Mouse (Mus musculus) adrenal gland, postnatal 14 days (tissue): ENCODE measurements around the gene Acsl1. TPM values are rescaled to one million over a fixed set of nuclear protein-coding genes. Genes with fewer than 3 reads are reported as not detected.
A peak's percentile ranks its signal among the peaks of the same experiment; 100 is the strongest.

Experiments
- DNase-seq: peaks from one replicate; pipeline ENCODE4 v3.0.0; 2021; ENCODE audit warnings: mixed read lengths
- total RNA-seq: library from RNA; stranded (reverse); gene quantifications from 2 replicates; pipeline ENCODE4 v1.2.3, GENCODE M21; 2021

Gene Acsl1
- total RNA-seq, 1 experiment from 2014 or later, result 851 TPM

- no peak for DNase-seq
These were observed 32.3 kb downstream of the Acsl1 start for GRCm38 (mm10) chr8:46503072-46503695.

DNA sequence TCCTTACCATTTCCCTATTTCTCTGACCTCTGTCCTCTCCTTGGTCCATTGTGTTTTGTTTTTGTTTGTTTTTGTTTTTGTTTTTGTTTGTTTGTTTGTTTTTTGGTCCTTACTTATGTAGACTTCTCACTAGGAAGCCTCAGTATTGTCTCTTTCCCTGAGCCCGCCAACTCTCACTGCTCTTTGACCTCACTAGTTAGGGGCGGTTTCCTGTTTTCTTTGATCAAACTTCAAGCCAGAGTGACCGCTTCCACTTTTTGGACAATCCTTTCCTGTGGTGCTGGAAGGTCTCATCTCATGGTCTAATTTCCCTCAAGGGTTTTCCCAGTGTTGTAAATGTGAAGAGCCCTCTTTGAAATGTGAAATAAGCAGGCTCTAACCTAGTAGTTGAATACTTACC lies 33.4 kb downstream of the Acsl1 start:
- no peak for DNase-seq

GRCm38 (mm10) chr8:46508488-46509395 lies 37.9 kb downstream of the Acsl1 start:
- DNase-seq, result peak; percentile 14

- no peak for DNase-seq
These were observed 38.6 kb downstream of the Acsl1 start for GRCm38 (mm10) chr8:46509474-46509873.

GRCm38 (mm10) chr8:46511336-46511735 lies 40.5 kb downstream of the Acsl1 start:
- DNase-seq, result no peak

GRCm38 (mm10) chr8:46512538-46512937 lies 41.7 kb downstream of the Acsl1 start:
- no peak for DNase-seq

DNA sequence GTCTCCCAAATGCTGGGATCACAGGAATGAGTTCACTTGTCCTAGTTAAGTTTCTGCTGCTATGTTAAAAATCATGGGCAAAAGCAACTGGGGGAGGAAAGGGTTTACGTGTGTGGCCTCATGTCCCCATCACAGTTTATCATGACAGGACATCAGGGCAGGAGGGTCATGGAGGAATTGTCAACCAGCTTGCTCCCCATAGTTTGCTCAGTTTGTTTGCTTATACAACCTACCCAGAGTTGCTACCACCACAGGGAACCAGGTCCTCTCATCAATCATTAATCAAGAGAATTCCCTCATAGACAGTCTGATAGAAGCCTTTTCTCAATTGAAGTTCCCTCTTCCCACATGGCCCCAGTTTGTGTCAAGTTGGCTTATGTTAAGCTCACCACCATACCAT lies 43.2 kb downstream of the Acsl1 start:
- DNase-seq, result no peak

DNA sequence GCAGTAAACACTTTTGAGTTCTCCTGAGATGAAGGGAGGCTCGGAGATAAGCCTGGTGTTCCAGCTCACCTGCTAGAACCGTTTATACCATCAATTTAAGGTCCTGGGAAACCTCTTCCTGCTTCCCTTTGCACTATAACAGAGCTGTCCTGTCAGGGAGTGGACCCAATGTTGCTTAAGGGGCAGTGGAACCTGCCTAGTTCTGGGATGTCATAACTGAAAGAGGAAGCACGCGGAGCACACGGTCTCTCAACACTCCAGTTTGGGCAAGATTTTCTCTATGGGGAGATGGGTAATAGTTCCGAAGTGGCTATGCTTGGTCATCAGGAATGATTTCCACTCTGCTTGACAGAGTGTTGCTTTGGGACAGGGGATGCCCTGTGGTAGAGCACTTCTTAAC lies 49.8 kb downstream of the Acsl1 start:
- DNase-seq, result no peak

DNA sequence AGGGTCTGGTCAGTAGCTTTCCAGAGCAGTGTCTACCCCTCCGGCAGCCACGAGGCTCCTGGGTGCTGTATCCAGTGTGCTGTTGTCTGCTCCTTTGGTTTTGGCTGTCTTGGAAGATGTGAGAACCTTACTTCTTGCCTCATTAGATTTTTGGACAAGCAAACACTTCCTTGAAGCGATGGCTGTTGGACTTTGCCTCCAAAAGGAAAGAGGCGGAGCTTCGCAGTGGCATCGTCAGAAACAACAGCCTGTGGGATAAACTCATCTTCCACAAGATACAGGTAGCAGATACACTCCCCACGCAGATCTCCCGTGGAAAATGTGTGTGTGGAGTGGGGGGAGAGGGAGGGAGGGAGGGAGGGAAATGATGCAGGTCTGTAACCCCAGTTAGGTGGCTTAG lies 55.3 kb downstream of the Acsl1 start:
- DNase-seq, result no peak

DNA sequence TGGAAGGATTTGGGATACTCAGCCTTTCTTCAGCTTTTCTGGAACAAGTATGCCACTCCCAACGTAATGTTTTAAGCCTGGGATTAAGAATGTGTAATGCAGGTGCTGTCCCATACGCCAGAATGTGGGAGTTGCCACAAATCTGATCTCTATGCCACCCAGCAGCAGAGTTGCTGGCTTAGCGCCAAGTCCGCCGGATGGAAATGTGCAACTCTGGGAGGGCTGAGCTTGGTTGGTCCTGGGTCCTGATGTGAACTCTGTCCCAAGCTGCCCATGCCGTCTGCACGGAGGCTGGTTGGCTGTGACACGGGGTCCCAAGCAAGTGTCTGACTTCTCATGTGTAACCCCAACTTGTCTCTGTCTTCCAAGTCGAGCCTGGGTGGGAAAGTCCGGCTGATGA lies 56.0 kb downstream of the Acsl1 start:
- DNase-seq, result no peak

GRCm38 (mm10) chr8:46529508-46529907 lies 58.7 kb downstream of the Acsl1 start:
- no peak for DNase-seq

DNA sequence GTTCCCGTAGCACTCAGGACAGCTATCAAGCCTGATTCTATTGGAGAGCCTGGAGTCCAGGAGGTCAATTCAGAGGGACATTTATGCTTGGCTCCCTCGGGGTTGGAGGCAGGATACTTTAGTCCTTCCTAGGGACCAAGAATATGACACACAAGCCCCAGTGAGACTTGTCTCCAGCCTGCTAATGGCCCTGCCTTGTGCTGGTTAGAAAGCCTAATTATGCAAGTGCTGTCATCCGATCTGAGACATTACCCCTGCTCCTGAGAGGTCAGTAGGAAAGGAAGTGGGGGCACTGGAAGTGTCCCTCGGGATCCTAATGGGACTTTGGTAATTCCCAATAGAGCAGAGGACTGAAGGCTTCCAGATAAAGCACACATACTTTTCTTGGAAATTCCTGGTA lies 59.7 kb downstream of the Acsl1 start:
- no peak for DNase-seq

- no peak for DNase-seq
These were observed 63.1 kb downstream of the Acsl1 start for GRCm38 (mm10) chr8:46533926-46534325.

DNA sequence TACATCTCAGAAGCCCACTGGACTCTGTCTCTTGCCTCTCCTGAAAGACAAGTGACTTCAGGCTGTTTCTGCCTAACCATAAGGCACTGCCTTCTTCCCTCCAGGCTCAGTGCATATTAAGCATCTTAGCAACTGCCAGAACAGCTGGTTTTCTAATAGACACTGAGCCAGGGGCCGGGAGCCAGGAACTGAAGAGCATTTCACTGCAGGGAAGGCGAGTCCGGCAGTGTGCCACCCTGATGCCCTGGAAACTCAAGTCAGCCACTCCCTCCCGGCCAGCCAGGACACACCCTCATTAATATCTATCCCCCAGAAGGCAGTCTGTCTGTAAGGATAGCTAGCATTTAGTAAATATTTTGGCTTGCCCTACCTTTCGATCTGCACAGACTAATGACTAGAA lies 68.9 kb downstream of the Acsl1 start:
- DNase-seq, result peak; percentile 59

DNA sequence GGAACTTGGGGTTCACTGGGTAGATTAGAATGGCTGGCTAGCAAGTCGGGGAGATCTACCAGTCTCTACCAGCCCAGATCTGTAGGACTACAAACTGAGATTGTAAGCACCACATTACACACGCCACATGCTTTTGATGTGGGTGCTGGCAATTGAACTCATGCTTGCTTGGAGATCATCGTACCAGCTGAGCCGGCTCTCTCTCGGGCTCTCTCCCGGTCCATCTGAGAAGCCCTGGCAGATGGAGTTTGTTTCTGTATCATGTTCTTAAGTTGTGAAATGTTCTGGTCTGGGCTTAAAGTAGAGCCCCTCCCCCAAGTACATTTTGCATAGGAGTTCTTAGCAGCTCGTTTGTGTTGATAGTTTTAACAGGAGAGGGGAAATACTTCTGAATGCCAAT lies 72.4 kb downstream of the Acsl1 start:
- DNase-seq, result no peak

DNA sequence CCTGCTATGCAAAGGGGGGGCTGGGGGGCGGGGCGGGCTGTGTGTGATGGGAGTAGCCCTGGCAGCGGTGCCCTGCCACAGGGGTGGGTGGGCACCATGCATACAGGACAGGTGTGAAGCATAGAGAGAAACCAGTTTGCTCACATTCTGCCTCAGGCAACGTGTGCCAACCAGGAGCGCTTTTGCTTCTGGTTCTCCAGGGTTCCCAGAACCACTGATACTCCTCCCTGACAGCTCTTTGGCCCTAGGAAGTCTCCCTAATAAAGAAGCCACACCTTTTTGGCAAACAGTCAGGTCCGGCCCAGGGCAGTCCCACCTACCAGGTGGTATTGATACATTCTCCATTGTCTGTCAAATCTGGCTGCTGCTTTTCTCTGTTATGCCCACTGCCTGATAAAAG lies 72.8 kb downstream of the Acsl1 start:
- DNase-seq, result no peak

DNA sequence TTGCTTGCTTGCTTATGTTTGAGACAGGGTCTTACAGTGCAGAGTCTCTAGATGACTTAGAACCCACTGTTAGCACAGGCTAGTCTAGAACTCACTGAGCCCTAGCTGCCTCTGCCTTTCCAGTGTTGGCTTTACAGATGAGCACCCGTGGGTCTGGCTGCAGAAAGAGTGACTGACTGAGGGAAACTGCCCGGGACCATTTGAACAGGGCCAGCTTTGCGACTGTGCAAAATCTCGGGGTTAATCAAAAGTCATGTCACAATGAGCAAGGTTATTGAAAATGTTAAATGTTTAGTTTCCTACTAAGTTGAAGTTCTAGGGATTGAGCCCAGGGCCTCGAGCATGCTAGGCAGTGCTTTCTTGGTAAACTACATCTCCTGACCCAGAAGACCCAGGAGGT lies 75.0 kb downstream of the Acsl1 start:
- DNase-seq, result no peak

- DNase-seq, result peak; percentile 77
These were observed 75.8 kb downstream of the Acsl1 start for GRCm38 (mm10) chr8:46546431-46547176.

DNA sequence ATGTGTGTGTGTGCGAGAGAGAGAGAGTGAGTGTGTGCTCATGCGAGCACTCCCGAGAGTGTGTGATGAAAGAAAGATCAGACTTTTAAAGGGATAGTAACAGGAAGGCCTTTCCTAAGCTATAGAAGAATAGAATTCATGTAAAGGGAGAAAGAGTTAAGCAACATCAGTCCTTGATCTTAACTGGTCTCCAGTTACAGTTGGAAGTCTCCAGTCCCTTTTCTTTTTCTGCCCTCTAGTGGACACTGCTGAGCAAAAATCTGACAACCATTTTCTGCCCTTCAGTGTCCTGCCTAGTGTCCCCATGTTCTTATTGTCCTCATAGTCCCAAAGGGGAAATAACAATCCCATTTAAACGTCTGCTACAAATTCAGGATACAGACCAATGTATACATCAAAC lies 76.4 kb downstream of the Acsl1 start:
- DNase-seq, result peak; percentile 63

DNA sequence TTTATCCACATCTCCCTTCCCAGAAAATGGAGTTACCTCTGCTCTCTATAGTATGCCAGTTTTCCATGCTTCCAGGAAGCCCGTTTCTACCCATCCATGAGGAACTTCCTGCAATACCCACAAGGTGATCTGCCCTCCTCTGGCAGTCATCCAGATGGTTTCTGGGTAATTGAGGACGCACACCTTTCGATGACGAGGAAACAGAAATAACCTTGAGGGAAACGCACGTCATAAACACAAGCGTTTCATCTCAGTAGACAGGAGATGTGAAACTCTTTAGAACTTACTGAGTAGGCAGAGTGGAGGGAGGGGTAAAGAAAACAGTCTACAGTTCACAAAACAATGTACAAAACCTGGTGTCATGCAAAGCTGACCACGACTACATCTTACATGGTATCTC lies 79.2 kb downstream of the Acsl1 start:
- no peak for DNase-seq

DNA sequence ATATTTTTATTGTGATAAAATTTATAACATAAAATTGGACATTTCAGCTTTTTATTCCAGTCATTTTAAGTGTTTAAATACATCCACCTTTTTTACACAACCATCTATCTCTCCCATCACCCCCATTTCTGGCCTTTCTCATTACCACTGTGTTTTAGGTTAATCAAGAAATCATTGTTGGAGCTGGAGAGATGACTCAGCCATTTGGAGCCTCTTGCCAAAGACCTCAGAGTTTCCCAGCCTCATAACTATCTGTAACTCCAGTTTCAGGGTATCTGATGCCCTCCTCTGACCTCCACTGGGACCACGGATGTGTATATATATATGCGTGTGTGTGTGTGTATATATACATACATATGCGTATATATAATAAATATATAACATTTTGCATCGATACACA lies 80.2 kb downstream of the Acsl1 start:
- no peak for DNase-seq

DNA sequence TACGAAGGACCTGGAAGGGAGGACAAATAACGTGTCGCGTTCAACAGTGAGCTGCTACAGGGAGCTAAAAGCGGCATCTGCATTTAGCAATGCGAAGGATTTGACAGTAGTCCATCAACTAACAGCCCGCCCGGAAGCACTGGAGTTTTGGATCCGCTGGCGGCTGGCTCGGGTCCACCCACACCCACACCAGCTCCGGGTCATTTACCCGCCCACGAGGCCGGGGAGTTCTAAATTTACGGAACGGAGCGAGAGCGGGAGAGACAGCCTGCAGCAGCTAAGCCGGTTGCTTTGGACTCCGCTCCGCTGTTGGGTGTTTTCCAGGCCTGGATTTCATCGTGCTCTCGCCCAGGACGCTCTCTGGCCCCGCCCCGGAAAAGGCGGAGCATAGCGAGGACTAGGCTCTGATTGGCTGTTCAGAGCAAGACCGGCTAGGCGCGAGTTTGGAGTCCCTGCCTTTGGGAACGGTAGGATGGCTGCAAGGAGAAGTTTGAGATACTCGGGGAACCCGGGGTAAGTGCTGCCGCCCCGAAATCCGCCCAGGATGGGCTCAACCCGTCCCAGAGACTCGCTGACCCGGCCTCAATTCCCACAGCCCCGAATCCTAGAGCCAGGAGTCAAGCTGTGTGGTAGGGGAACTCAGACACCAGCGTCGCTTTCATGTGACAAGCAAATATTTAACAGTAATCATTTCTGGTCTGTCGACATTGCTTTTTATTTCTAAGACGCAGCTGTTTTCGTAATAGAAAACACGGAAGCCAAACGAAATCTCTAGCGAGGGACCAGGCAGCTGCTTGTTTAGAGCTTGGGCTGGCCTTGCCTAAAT lies 81.0 kb downstream of the Acsl1 start, which contains the start of gene Cenpu:
Cenpu (plus strand) TSS at position 414 of the 826 bp plus-strand sequence.
- peak; percentile 99 for DNase-seq
